8 mouse cellular contexts compared by ENCODE assay signal in genomic region chr17:13759853-13760627, GRCm38 (mm10). TPM values are rescaled to one million over a fixed set of nuclear protein-coding genes. Genes with fewer than 3 reads are reported as not detected.
A peak's percentile ranks its signal among the peaks of the same experiment; 100 is the strongest.
DNase-seq lines count a peak whose midpoint lies in the region; ATAC-seq and TF ChIP-seq lines count a peak whose summit lies in the region.

TSS of gene Afdn (plus strand) at chr17:13760539.

- peak within 1 kb of the TSS; percentile 91 for H3K4me3 ChIP-seq in embryonic facial prominence, embryonic 13.5 days
- H3K4me3 ChIP-seq in heart, embryonic 11.5 days (ENCODE audit: low read depth, low read length): peak within 1 kb of the TSS; percentile 89
- peak within 1 kb of the TSS; percentile 72 for H3K4me3 ChIP-seq in kidney, embryonic 15.5 days (replicated peaks)
- peak within 1 kb of the TSS; percentile 92 for H3K4me3 ChIP-seq in liver, adult 2 months (ENCODE audit: insufficient read depth, low read depth, low read length)
- peak within 1 kb of the TSS; percentile 81 for H3K4me3 ChIP-seq in stomach, postnatal 0 days (ENCODE audit: low read depth, low read length)

- H3K9me3 ChIP-seq in embryonic facial prominence, embryonic 13.5 days: no peaks in the 10 kb centered on the region
- H3K9me3 ChIP-seq in heart, embryonic 11.5 days (replicated peaks; ENCODE audit: control insufficient read depth, low read length): no peaks in the 10 kb centered on the region
- no peaks in the 10 kb centered on the region for H3K9me3 ChIP-seq in kidney, embryonic 15.5 days (replicated peaks)
- no peaks in the 10 kb centered on the region for H3K9me3 ChIP-seq in stomach, postnatal 0 days (ENCODE audit: control insufficient read depth, low read length)

- peak; percentile 94 for DNase-seq in 3134 (ENCODE audit: extremely low read depth, insufficient read length, low spot score)
- DNase-seq in adrenal gland, postnatal 14 days: peak; percentile 90
- peak; percentile 72 for DNase-seq in liver, adult 2 months (ENCODE audit: extremely low read depth, low read depth, low spot score)
- DNase-seq in stomach, postnatal 0 days (ENCODE audit: low spot score): peak; percentile 90

- TF ChIP-seq POLR2A in liver, adult 2 months (IDR thresholded peaks at IDR 0.05; ENCODE audit: extremely low read depth, insufficient read depth, low read length): peak; percentile 45; the same call in 1 of the 2 replicates

- TF ChIP-seq CTCF in liver, adult 2 months (IDR thresholded peaks at IDR 0.05; ENCODE audit: low read depth, low read length): no peak
- TF ChIP-seq CTCF in stomach, postnatal 0 days (IDR thresholded peaks at IDR 0.05; ENCODE audit: low read depth): no peak

- H3K36me3 ChIP-seq in embryonic facial prominence, embryonic 13.5 days: no peaks in the 10 kb centered on the region
- H3K36me3 ChIP-seq in heart, embryonic 11.5 days (ENCODE audit: control insufficient read depth, insufficient read depth, low read length): no peaks in the 10 kb centered on the region
- no peaks in the 10 kb centered on the region for H3K36me3 ChIP-seq in kidney, embryonic 15.5 days
- no peaks in the 10 kb centered on the region for H3K36me3 ChIP-seq in liver, adult 2 months (ENCODE audit: control insufficient read depth, insufficient read depth, low read length)
- H3K36me3 ChIP-seq in stomach, postnatal 0 days (ENCODE audit: control insufficient read depth, insufficient read depth, low read length): no peaks in the 10 kb centered on the region

- peak within 1 kb of the TSS; percentile 100 for H3K4me2 ChIP-seq in embryonic facial prominence, embryonic 13.5 days
- H3K4me2 ChIP-seq in heart, embryonic 11.5 days: peak within 1 kb of the TSS; percentile 86
- H3K4me2 ChIP-seq in kidney, embryonic 15.5 days: peak within 1 kb of the TSS; percentile 95
- H3K4me2 ChIP-seq in stomach, postnatal 0 days (replicated peaks; ENCODE audit: low read depth): peak within 1 kb of the TSS; percentile 97

- H3K9ac ChIP-seq in embryonic facial prominence, embryonic 13.5 days: peak within 1 kb of the TSS; percentile 87
- peak within 1 kb of the TSS; percentile 95 for H3K9ac ChIP-seq in heart, embryonic 11.5 days (ENCODE audit: low read depth, low read length)
- H3K9ac ChIP-seq in kidney, embryonic 15.5 days: peak within 1 kb of the TSS; percentile 90
- peak within 1 kb of the TSS; percentile 98 for H3K9ac ChIP-seq in liver, adult 2 months (ENCODE audit: low read depth, low read length)
- H3K9ac ChIP-seq in stomach, postnatal 0 days (ENCODE audit: low read length): peak within 1 kb of the TSS; percentile 90

- peak; percentile 87 for ATAC-seq in embryonic facial prominence, embryonic 13.5 days (ENCODE audit: insufficient number of reproducible peaks, insufficient read depth, low FRiP score, low TSS enrichment, low read depth)
- ATAC-seq in heart, embryonic 11.5 days (replicated peaks; ENCODE audit: insufficient number of reproducible peaks, low FRiP score, low TSS enrichment): peak; percentile 92
- ATAC-seq in kidney, embryonic 15.5 days (replicated peaks; ENCODE audit: low FRiP score): peak; percentile 97
- ATAC-seq in monocyte, adult 5-6 weeks (replicated peaks; ENCODE audit: insufficient number of reproducible peaks, low FRiP score, low TSS enrichment, poor library complexity, severe bottlenecking): peak; percentile 70
- ATAC-seq in stomach, postnatal 0 days (ENCODE audit: low FRiP score, low TSS enrichment): peak; percentile 98

- peak within 1 kb of the TSS; percentile 80 for H3K27ac ChIP-seq in embryonic facial prominence, embryonic 13.5 days
- H3K27ac ChIP-seq in heart, embryonic 11.5 days (ENCODE audit: low read depth, low read length): peak within 1 kb of the TSS; percentile 94
- peak within 1 kb of the TSS; percentile 90 for H3K27ac ChIP-seq in kidney, embryonic 15.5 days
- peak within 1 kb of the TSS; percentile 85 for H3K27ac ChIP-seq in liver, adult 2 months (replicated peaks; ENCODE audit: insufficient read depth, low read depth, low read length)
- H3K27ac ChIP-seq in stomach, postnatal 0 days (replicated peaks): peak within 1 kb of the TSS; percentile 96

- TF ChIP-seq EP300 in stomach, postnatal 0 days (optimal IDR thresholded peaks at IDR 0.05): no peak

- no peaks in the 10 kb centered on the region for H3K27me3 ChIP-seq in embryonic facial prominence, embryonic 13.5 days
- H3K27me3 ChIP-seq in heart, embryonic 11.5 days (ENCODE audit: control insufficient read depth, insufficient read depth, low read length): no peaks in the 10 kb centered on the region
- no peaks in the 10 kb centered on the region for H3K27me3 ChIP-seq in kidney, embryonic 15.5 days
- H3K27me3 ChIP-seq in liver, adult 2 months (ENCODE audit: control insufficient read depth, insufficient read depth, low read length): no peaks in the 10 kb centered on the region
- H3K27me3 ChIP-seq in stomach, postnatal 0 days (ENCODE audit: control insufficient read depth, insufficient read depth, low read length): no peaks in the 10 kb centered on the region

- under 1% methylated on average over 101 of the region's 108 CpGs for WGBS in embryonic facial prominence, embryonic 13.5 days
- under 1% methylated on average over 75 of the region's 108 CpGs for WGBS in heart, embryonic 11.5 days (ENCODE audit: insufficient replicate concordance)
- under 1% methylated on average over 107 of the region's 108 CpGs for WGBS in kidney, embryonic 15.5 days
- 14% methylated on average over 108 of the region's 108 CpGs for WGBS in liver, adult 2 months
- WGBS in stomach, postnatal 0 days: under 1% methylated on average over 69 of the region's 108 CpGs

- H3K79me2 ChIP-seq in liver, adult 2 months (ENCODE audit: control insufficient read depth, insufficient read depth, low read length): peaks cover 10% of the 10 kb centered on the region

- H3K4me1 ChIP-seq in embryonic facial prominence, embryonic 13.5 days: peaks cover 21% of the 10 kb centered on the region
- peaks cover 19% of the 10 kb centered on the region; the same call in 1 of the 2 replicates for H3K4me1 ChIP-seq in heart, embryonic 11.5 days (ENCODE audit: control insufficient read depth, insufficient read depth, low read length)
- peaks cover 26% of the 10 kb centered on the region for H3K4me1 ChIP-seq in kidney, embryonic 15.5 days
- peaks cover 6% of the 10 kb centered on the region for H3K4me1 ChIP-seq in liver, adult 2 months (ENCODE audit: control insufficient read depth, insufficient read depth, low read length)
- H3K4me1 ChIP-seq in stomach, postnatal 0 days (replicated peaks; ENCODE audit: control insufficient read depth, insufficient read depth): no peaks in the 10 kb centered on the region

RNA-seq across cellular contexts. Expression of gene Afdn, which starts in this region (rescaled TPM):
- 121 and 133 TPM in 2 replicates for total RNA-seq in adrenal gland, postnatal 14 days (2021)
- 57.8 and 68.7 TPM in 2 replicates for polyA plus RNA-seq in embryonic facial prominence, embryonic 13.5 days (2015; fragmentation: Nextera tagmentation; extraction: Ambion mirVana)
- polyA plus RNA-seq in heart, embryonic 11.5 days (2014; fragmentation: Nextera tagmentation; extraction: Ambion mirVana): 87.1 and 95.8 TPM in 2 replicates
- polyA plus RNA-seq in kidney, embryonic 15.5 days (2015; fragmentation: Nextera tagmentation; extraction: Ambion mirVana): 76.5 and 81.2 TPM in 2 replicates
- 40.9 and 41.3 TPM in 2 replicates for total RNA-seq in liver, adult 2 months (2014; rRNA removed)
- polyA plus RNA-seq in liver, adult 2 months (2012; rRNA removed): 13.4 and 15.9 TPM in 2 replicates
- total RNA-seq in monocyte, adult 5-6 weeks (2017): 116 to 154 TPM (median 126 TPM) in 3 replicates
- polyA plus RNA-seq in stomach, postnatal 0 days (2015; fragmentation: Nextera tagmentation; extraction: Ambion mirVana): 116 and 118 TPM in 2 replicates

Comparison
In these comparisons a context has a peak if more than half of its experiments do, and no peak if none do; other contexts are left out.
1. Peak in every context shown above with its lines: DNase-seq, ATAC-seq, H3K4me3 ChIP-seq and H3K27ac ChIP-seq.